Mouse (Mus musculus) heart, embryonic 15.5 days (tissue): ENCODE results near the gene Cacng6. TPM values are rescaled to one million over a fixed set of nuclear protein-coding genes. Genes with fewer than 3 reads are reported as not detected.

ENCODE experiments used
- ATAC-seq: fragments of 200-750 bp; cut with Nextera tagmentation; replicated peaks from 2 replicates; pipeline ENCODE4 v1.8.0; 2017; ENCODE audit warnings: low read depth, moderate TSS enrichment; ENCODE audit not compliant: insufficient number of reproducible peaks, insufficient read depth, low FRiP score
- H3K27ac ChIP-seq: fragments of 300-500 bp; sonication (generic); 2 replicates; pipeline ENCODE4 v1.5.1; 2015; ENCODE audit warnings: mild to moderate bottlenecking, inconsistent platforms
- H3K27me3 ChIP-seq: fragments of 300-500 bp; sonication (generic); 2 replicates; pipeline ENCODE4 v1.6.1; 2015; ENCODE audit warnings: inconsistent platforms
- H3K36me3 ChIP-seq: fragments of 300-500 bp; sonication (generic); 2 replicates; pipeline ENCODE4 v1.6.1; 2015; ENCODE audit warnings: mild to moderate bottlenecking, inconsistent platforms
- H3K4me1 ChIP-seq: fragments of 300-500 bp; sonication (generic); replicated peaks from 2 replicates; pipeline ENCODE4 v1.6.1; 2015; ENCODE audit warnings: inconsistent platforms
- H3K4me2 ChIP-seq: fragments of 300-500 bp; sonication (generic); 2 replicates; pipeline ENCODE4 v1.6.1; 2015; ENCODE audit warnings: inconsistent platforms, mild to moderate bottlenecking, moderate library complexity
- H3K4me3 ChIP-seq: fragments of 300-500 bp; sonication (generic); 2 replicates; pipeline ENCODE4 v1.5.1; 2015; ENCODE audit warnings: mild to moderate bottlenecking, inconsistent platforms
- H3K9ac ChIP-seq: fragments of 300-500 bp; sonication (generic); 2 replicates; pipeline ENCODE4 v1.6.1; 2015; ENCODE audit warnings: mild to moderate bottlenecking, inconsistent platforms
- H3K9me3 ChIP-seq: fragments of 300-500 bp; sonication (generic); replicated peaks from 2 replicates; pipeline ENCODE4 v1.6.1; 2016; ENCODE audit warnings: inconsistent platforms
- whole genome bisulfite sequencing: fragments of 180-500 bp; shearing (Covaris S2); methylation state at CpG from one replicate; pipeline ENCODE4 v1.1.7; 2015; ENCODE audit warnings: mixed read lengths; 5-methylcytosine and 5-hydroxymethylcytosine counted together
- polyA plus RNA-seq: library from polyadenylated mRNA; unstranded; fragments of >200 nt; fragmentation: Nextera tagmentation; extraction: Ambion mirVana; gene quantifications from 2 replicates; pipeline ENCODE4 v1.2.1, GENCODE M21; 2015

The Cacng6 gene
- 17.8 and 20.7 TPM in 2 replicates for polyA plus RNA-seq

GRCm38 (mm10) chr7:3423895-3424294 lies at the start of gene Cacng6:
Gene Cacng6, plus strand, starts transcription at chr7:3424195.
- WGBS: 42% methylated on average over 4 of the region's 4 CpGs
- Histone ChIP-seq H3K4me1 (peaks cover 22% of the 10 kb centered on the region), H3K4me3 (peak within 1 kb of the TSS; percentile 50), H3K27me3 (peaks cover 59% of the 10 kb centered on the region), H3K36me3 (no peaks in the 10 kb centered on the region), H3K27ac (peak within 1 kb of the TSS; percentile 63), H3K9ac (peak within 1 kb of the TSS; percentile 58), H3K9me3 (no peaks in the 10 kb centered on the region), H3K4me2 (peak within 1 kb of the TSS; percentile 73)
- ATAC-seq: no peak

- Histone ChIP-seq H3K9ac (no peak overlapping the region), H3K4me1 (no peaks in the 10 kb centered on the region), H3K4me3 (no peak overlapping the region), H3K36me3 (no peaks in the 10 kb centered on the region), H3K9me3 (no peaks in the 10 kb centered on the region), H3K27ac (no peak overlapping the region), H3K27me3 (no peaks in the 10 kb centered on the region), H3K4me2 (no peak overlapping the region)
- WGBS: 35% methylated on average over 4 of the region's 4 CpGs
- no peak for ATAC-seq
Measured at GRCm38 (mm10) chr7:3376831-3377230, 47.2 kb upstream of the Cacng6 start.

GRCm38 (mm10) chr7:3382123-3382522 lies 41.9 kb upstream of the Cacng6 start:
- H3K4me1 ChIP-seq: no peaks in the 10 kb centered on the region
- no peak overlapping the region for H3K9ac ChIP-seq
- no peak for ATAC-seq
- H3K9me3 ChIP-seq: no peaks in the 10 kb centered on the region
- 82% methylated on average over 9 of the region's 9 CpGs for WGBS
- H3K36me3 ChIP-seq: no peaks in the 10 kb centered on the region
- H3K4me2 ChIP-seq: no peak overlapping the region
- no peak overlapping the region for H3K27ac ChIP-seq
- H3K27me3 ChIP-seq: no peaks in the 10 kb centered on the region
- no peak overlapping the region for H3K4me3 ChIP-seq

GRCm38 (mm10) chr7:3384807-3385319 lies 39.1 kb upstream of the Cacng6 start:
- WGBS: 76% methylated on average over 5 of the region's 5 CpGs
- H3K9me3 ChIP-seq: no peaks in the 10 kb centered on the region
- peaks cover 6% of the 10 kb centered on the region for H3K4me1 ChIP-seq
- no peak overlapping the region for H3K9ac ChIP-seq
- ATAC-seq: no peak
- no peak overlapping the region for H3K4me2 ChIP-seq
- no peak overlapping the region for H3K27ac ChIP-seq
- no peaks in the 10 kb centered on the region for H3K27me3 ChIP-seq
- no peak overlapping the region for H3K4me3 ChIP-seq
- no peaks in the 10 kb centered on the region for H3K36me3 ChIP-seq

- no peaks in the 10 kb centered on the region for H3K9me3 ChIP-seq
- WGBS: 70% methylated on average over 6 of the region's 6 CpGs
- no peak overlapping the region for H3K9ac ChIP-seq
- no peak for ATAC-seq
- H3K4me3 ChIP-seq: no peak overlapping the region
- no peak overlapping the region for H3K4me2 ChIP-seq
- peaks cover 2% of the 10 kb centered on the region; the same call in 1 of the 2 replicates for H3K27me3 ChIP-seq
- no peaks in the 10 kb centered on the region for H3K36me3 ChIP-seq
- H3K27ac ChIP-seq: no peak overlapping the region
- H3K4me1 ChIP-seq: peaks cover 15% of the 10 kb centered on the region
Measured at GRCm38 (mm10) chr7:3386036-3386730, 37.8 kb upstream of the Cacng6 start.

GRCm38 (mm10) chr7:3387761-3388160 lies 36.2 kb upstream of the Cacng6 start:
- H3K9me3 ChIP-seq: no peaks in the 10 kb centered on the region
- no peak overlapping the region for H3K4me2 ChIP-seq
- peaks cover 15% of the 10 kb centered on the region for H3K4me1 ChIP-seq
- WGBS: 81% methylated on average over 18 of the region's 18 CpGs
- ATAC-seq: no peak
- no peak overlapping the region for H3K27ac ChIP-seq
- H3K9ac ChIP-seq: no peak overlapping the region
- no peaks in the 10 kb centered on the region for H3K36me3 ChIP-seq
- H3K4me3 ChIP-seq: no peak overlapping the region
- peaks cover 8% of the 10 kb centered on the region for H3K27me3 ChIP-seq

- 39% methylated on average over 6 of the region's 6 CpGs for WGBS
- peaks cover 8% of the 10 kb centered on the region for H3K27me3 ChIP-seq
- H3K4me2 ChIP-seq: no peak overlapping the region
- peaks cover 15% of the 10 kb centered on the region for H3K4me1 ChIP-seq
- no peak for ATAC-seq
- H3K9ac ChIP-seq: no peak overlapping the region
- H3K4me3 ChIP-seq: no peak overlapping the region
- H3K9me3 ChIP-seq: no peaks in the 10 kb centered on the region
- H3K27ac ChIP-seq: no peak overlapping the region
- no peaks in the 10 kb centered on the region for H3K36me3 ChIP-seq
Measured at GRCm38 (mm10) chr7:3388885-3389284, 35.1 kb upstream of the Cacng6 start.

- H3K27me3 ChIP-seq: peaks cover 8% of the 10 kb centered on the region
- H3K27ac ChIP-seq: no peak overlapping the region
- H3K4me2 ChIP-seq: peak overlapping the region; percentile 51
- no peaks in the 10 kb centered on the region for H3K9me3 ChIP-seq
- H3K4me1 ChIP-seq: peaks cover 15% of the 10 kb centered on the region
- H3K36me3 ChIP-seq: no peaks in the 10 kb centered on the region
- ATAC-seq: no peak
- 1% methylated on average over 17 of the region's 17 CpGs for whole genome bisulfite sequencing
- peak overlapping the region; percentile 23 for H3K4me3 ChIP-seq
- no peak overlapping the region for H3K9ac ChIP-seq
Measured at GRCm38 (mm10) chr7:3389444-3390412, 34.3 kb upstream of the Cacng6 start.

GRCm38 (mm10) chr7:3390413-3391080 lies 33.4 kb upstream of the Cacng6 start, which contains the start of gene Cacng8:
Gene Cacng8, plus strand, starts transcription at chr7:3390683.
- Histone ChIP-seq H3K4me2 (peak within 1 kb of the TSS; percentile 51), H3K4me1 (peaks cover 15% of the 10 kb centered on the region), H3K9me3 (no peaks in the 10 kb centered on the region), H3K4me3 (peak within 1 kb of the TSS; percentile 23), H3K9ac (no peak within 1 kb of the TSS), H3K27me3 (peaks cover 8% of the 10 kb centered on the region), H3K27ac (no peak within 1 kb of the TSS), H3K36me3 (no peaks in the 10 kb centered on the region)
- 2% methylated on average over 7 of the region's 7 CpGs for WGBS
- ATAC-seq: no peak

GRCm38 (mm10) chr7:3391081-3391451 lies 32.9 kb upstream of the Cacng6 start:
- no peak overlapping the region for H3K9ac ChIP-seq
- peak overlapping the region; percentile 51 for H3K4me2 ChIP-seq
- H3K4me3 ChIP-seq: peak overlapping the region; percentile 23; the same call in 1 of the 2 replicates

GRCm38 (mm10) chr7:3391809-3392208 lies 32.2 kb upstream of the Cacng6 start:
- no peaks in the 10 kb centered on the region for H3K36me3 ChIP-seq
- peaks cover 8% of the 10 kb centered on the region for H3K27me3 ChIP-seq
- H3K4me2 ChIP-seq: no peak overlapping the region
- no peak overlapping the region for H3K4me3 ChIP-seq
- H3K9ac ChIP-seq: no peak overlapping the region
- H3K9me3 ChIP-seq: no peaks in the 10 kb centered on the region
- WGBS: 30% methylated on average over 4 of the region's 4 CpGs
- H3K4me1 ChIP-seq: peaks cover 15% of the 10 kb centered on the region
- no peak overlapping the region for H3K27ac ChIP-seq
- ATAC-seq: no peak

More at GRCm38 (mm10) chr7:3391081-3391451, 32.9 kb upstream of the Cacng6 start:
- ATAC-seq: no peak
- no peaks in the 10 kb centered on the region for H3K36me3 ChIP-seq
- H3K27me3 ChIP-seq: peaks cover 8% of the 10 kb centered on the region
- H3K27ac ChIP-seq: no peak overlapping the region
- peaks cover 15% of the 10 kb centered on the region for H3K4me1 ChIP-seq
- 4% methylated on average over 12 of the region's 12 CpGs for WGBS
- H3K9me3 ChIP-seq: no peaks in the 10 kb centered on the region
